Mouse (Mus musculus) limb, embryonic 14.5 days (tissue): Measurements from ENCODE around the gene Mlc1. TPM values are rescaled to one million over a fixed set of nuclear protein-coding genes. Genes with fewer than 3 reads are reported as not detected.

Experiments
- ATAC-seq: fragments of 200-750 bp; cut with Nextera tagmentation; 2 replicates; pipeline ENCODE4 v1.8.0; 2017; ENCODE audit warnings: low read depth, moderate number of reproducible peaks, moderate TSS enrichment; ENCODE audit not compliant: low FRiP score
- DNase-seq: peaks from one replicate; pipeline ENCODE4 v3.0.0-alpha.2; 2015; ENCODE audit warnings: low spot score
- H3K27ac ChIP-seq: fragments of 300-500 bp; sonication (generic); replicated peaks from 2 replicates; pipeline ENCODE4 v1.5.1; 2014; ENCODE audit warnings: low read depth, mild to moderate bottlenecking, low read length, moderate library complexity, mixed read lengths
- H3K27me3 ChIP-seq: fragments of 300-500 bp; sonication (generic); 2 replicates; pipeline ENCODE4 v1.6.1; 2014; ENCODE audit warnings: low read length, mixed read lengths; ENCODE audit not compliant: control insufficient read depth, insufficient read depth
- H3K36me3 ChIP-seq: fragments of 300-500 bp; sonication (generic); 2 replicates; pipeline ENCODE4 v1.6.1; 2014; ENCODE audit warnings: mild to moderate bottlenecking, low read length, moderate library complexity, mixed read lengths; ENCODE audit not compliant: control insufficient read depth, insufficient read depth
- H3K4me1 ChIP-seq: fragments of 300-500 bp; sonication (generic); 2 replicates; pipeline ENCODE4 v1.6.1; 2014; ENCODE audit warnings: antibody characterized with exemption, low read length, mixed read lengths; ENCODE audit not compliant: control insufficient read depth, insufficient read depth
- H3K4me2 ChIP-seq: fragments of 300-500 bp; sonication (generic); replicated peaks from 2 replicates; pipeline ENCODE4 v1.6.1; 2014; ENCODE audit warnings: low read depth, mild to moderate bottlenecking, low read length, moderate library complexity; ENCODE audit not compliant: severe bottlenecking
- H3K4me3 ChIP-seq: fragments of 300-500 bp; sonication (generic); replicated peaks from 2 replicates; pipeline ENCODE4 v1.5.1; 2014; ENCODE audit warnings: low read length
- H3K9ac ChIP-seq: fragments of 300-500 bp; sonication (generic); 2 replicates; pipeline ENCODE4 v1.6.1; 2014; ENCODE audit warnings: mild to moderate bottlenecking, low read depth, low read length, moderate library complexity; ENCODE audit not compliant: severe bottlenecking
- H3K9me3 ChIP-seq: fragments of 300-500 bp; sonication (generic); 2 replicates; pipeline ENCODE4 v1.6.1; 2016; ENCODE audit warnings: low read length; ENCODE audit not compliant: control insufficient read depth
- POLR2A ChIP-seq: fragments of 200-500 bp; IDR thresholded peaks from 2 replicates; pipeline ENCODE4 v1.8.0; 2012; ENCODE audit warnings: inconsistent platforms, mild to moderate bottlenecking, moderate library complexity, borderline replicate concordance; ENCODE audit not compliant: insufficient read depth, insufficient read length; ENCODE audit errors: extremely low read depth
- WGBS: fragments of 180-500 bp; shearing (Covaris S2); extraction: QIAGEN DNeasy Blood & Tissue Kit; methylation state at CpG from one replicate; pipeline ENCODE4 v1.1.7; 2014; 5-methylcytosine and 5-hydroxymethylcytosine counted together
- polyA plus RNA-seq, 2 experiments: library from polyadenylated mRNA; depleted of rRNA in 1 of 2; stranded (reverse) in 1 of 2; unstranded in 1 of 2; fragments of >200 nt; fragmentation: Nextera tagmentation in 1 of 2; extraction: Ambion mirVana in 1 of 2; gene quantifications; 2 replicates each; pipeline versions ENCODE4 v1.2.1 to v1.2.3; 2012 to 2014

The Mlc1 gene
- polyA plus RNA-seq, 2 experiments = 0.12 to 0.36 TPM

DNA sequence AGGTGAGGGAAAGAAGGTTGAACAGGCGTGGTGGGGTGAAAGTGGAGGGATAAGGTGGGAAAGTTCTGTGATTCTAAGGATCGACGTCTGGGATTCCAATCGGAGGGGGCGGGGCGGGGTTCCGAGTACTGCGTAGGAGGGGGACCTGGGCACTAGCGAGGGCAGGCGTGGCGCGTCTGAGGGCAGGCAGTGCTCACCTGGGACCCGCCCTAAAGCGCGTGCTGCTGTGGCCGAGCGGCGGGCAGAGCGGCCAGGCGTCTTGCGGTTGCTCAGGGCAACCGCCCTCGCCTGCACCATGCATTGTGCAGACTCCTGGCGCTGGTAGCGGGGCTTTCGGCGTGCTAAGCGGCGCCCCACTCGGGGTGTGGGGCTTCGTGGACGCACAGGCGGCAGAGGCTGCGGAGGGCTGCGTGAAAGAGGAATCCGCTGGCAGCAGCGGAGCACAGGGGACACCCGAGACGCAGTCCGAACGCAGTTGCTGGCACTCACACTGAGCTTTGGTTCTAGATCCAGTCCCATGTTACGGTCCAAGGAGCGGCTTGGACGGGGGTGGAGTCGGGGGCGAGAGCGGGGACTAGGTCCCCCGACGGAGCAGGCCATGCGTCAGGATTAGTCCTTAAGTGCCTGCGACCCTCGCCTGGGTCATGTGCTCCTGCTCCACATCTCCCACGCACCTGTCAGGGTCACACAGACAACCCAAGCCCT lies 24.3 kb downstream of the Mlc1 start, which contains the start of gene Ttll8:
TSS of gene Ttll8 (minus strand) at position 51 of the 705 bp plus-strand sequence.
- peaks cover 17% of the 10 kb centered on the region for H3K27me3 ChIP-seq
- H3K9me3 ChIP-seq = no peaks in the 10 kb centered on the region
- H3K4me2 ChIP-seq = peak within 1 kb of the TSS; percentile 80
- DNase-seq (no peak), ATAC-seq (no peak)
- no peaks in the 10 kb centered on the region for H3K36me3 ChIP-seq
- peak within 1 kb of the TSS; percentile 38 for H3K4me3 ChIP-seq
- no peak within 1 kb of the TSS for H3K27ac ChIP-seq
- TF ChIP-seq POLR2A = no peak
- peak within 1 kb of the TSS; percentile 52 for H3K9ac ChIP-seq
- H3K4me1 ChIP-seq = no peaks in the 10 kb centered on the region
- 2% methylated on average over 43 of the region's 53 CpGs for WGBS

DNA sequence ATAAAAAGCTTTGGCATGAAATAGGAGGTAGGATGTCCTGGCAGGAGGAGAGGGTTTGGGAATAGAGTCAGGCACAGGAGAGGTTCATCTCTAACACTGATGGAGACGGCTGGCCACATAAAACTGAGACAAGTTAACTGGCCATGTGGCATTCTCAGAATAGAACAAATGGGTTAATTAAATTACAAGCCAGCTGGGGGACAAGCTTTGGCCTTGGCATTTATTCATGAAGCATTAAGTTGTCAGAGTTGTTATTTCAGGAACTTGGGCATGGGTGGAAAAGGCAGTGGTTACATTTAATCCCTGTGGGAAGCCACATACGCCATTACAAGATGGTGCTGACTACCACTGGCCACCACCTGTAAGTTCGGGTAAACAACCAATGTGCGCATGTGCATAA lies 27.6 kb downstream of the Mlc1 start:
- no peaks in the 10 kb centered on the region for H3K4me1 ChIP-seq
- TF ChIP-seq POLR2A = no peak
- no peak overlapping the region for H3K27ac ChIP-seq
- no peaks in the 10 kb centered on the region for H3K9me3 ChIP-seq
- H3K27me3 ChIP-seq = peaks cover 17% of the 10 kb centered on the region
- H3K36me3 ChIP-seq = no peaks in the 10 kb centered on the region
- no peak overlapping the region for H3K4me2 ChIP-seq
- H3K9ac ChIP-seq = no peak overlapping the region
- H3K4me3 ChIP-seq = no peak overlapping the region
- no peak for DNase-seq
- WGBS = 82% methylated on average over 4 of the region's 4 CpGs
- ATAC-seq = no peak

DNA sequence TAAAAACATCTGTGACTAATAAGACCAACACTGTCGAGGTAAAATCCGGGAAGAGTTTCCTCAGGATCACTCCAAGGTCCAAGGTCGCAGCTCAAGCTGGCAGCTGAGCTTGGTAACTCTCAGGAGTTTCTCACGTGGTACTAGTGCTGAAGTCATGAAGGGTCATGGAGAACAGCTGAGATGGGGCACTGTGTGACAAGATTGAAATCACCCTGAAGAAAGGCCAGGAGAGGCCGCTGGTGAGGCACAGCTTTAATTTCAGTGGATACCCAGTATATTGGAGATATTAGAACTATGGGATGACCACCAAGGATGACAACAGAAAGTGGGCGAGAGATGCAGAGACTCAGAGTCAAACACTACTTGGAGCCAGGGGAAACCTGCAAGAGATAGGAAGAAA lies 32.0 kb downstream of the Mlc1 start:
- Histone ChIP-seq H3K27me3 (no peaks in the 10 kb centered on the region), H3K4me1 (no peaks in the 10 kb centered on the region), H3K36me3 (no peaks in the 10 kb centered on the region), H3K4me3 (no peak overlapping the region), H3K4me2 (no peak overlapping the region), H3K9me3 (no peaks in the 10 kb centered on the region), H3K9ac (no peak overlapping the region), H3K27ac (no peak overlapping the region)
- TF ChIP-seq POLR2A = no peak
- WGBS = 21% methylated on average over 6 of the region's 6 CpGs
- ATAC-seq (no peak), DNase-seq (no peak)

DNA sequence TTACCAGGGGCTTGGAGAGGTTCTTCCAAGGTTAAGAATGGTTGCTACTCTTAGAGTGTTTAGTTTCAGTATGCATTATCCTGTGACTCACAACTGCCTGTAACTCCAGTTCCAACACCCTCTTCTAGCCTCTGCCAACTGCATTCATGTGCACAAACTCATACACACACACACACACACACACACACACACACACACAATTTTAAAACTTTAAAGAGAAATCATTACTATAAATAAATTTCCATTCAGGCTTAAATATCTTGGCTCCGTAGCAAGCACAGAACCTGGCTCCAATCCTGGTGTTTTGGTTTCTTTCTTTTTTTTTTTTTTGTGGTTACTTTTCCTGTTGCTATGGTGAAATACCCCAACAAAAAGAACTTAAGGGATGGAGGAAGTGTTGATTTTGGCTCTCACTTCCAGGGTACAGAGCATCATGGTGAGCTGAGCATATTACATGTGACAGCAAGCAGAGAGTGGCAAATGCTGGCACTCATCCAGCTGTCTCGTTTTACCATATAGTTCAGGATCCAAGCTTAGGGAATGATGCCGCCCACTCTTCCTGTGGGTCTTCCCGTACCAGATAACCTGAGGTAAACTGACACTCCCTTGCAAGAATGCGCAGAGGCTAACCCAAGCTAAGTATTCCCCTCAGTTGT lies 34.8 kb downstream of the Mlc1 start:
- Histone ChIP-seq H3K4me2 (no peak overlapping the region), H3K4me1 (no peaks in the 10 kb centered on the region), H3K27ac (no peak overlapping the region), H3K27me3 (no peaks in the 10 kb centered on the region), H3K36me3 (no peaks in the 10 kb centered on the region), H3K9me3 (no peaks in the 10 kb centered on the region), H3K9ac (no peak overlapping the region), H3K4me3 (no peak overlapping the region)
- 0 out of 2 replicates have a peak, but pooled peaks have one; percentile 9 for ATAC-seq
- WGBS = 72% methylated on average over 5 of the region's 5 CpGs
- TF ChIP-seq POLR2A = no peak
- peak; percentile 25 for DNase-seq

DNA sequence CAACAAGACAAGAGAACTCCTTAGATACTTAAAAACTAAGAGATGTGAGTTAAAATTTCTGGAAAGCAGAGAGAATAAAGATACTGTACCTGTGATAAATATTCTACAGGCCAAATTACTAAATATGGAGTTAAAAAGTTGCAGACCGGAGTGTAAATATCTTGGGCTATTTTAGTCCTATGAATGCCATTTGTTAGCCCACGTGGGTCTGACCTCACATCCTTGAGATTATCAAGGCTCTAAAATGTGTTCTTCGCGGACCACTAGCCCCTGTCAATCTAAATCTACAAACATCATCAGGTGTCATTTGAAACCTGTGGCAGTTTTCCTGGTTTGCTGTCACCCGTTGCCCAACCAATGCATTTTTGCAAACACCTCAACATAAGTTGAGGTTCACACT lies 36.0 kb downstream of the Mlc1 start:
- no peak overlapping the region for H3K4me2 ChIP-seq
- H3K4me3 ChIP-seq = no peak overlapping the region
- no peaks in the 10 kb centered on the region for H3K27me3 ChIP-seq
- no peak overlapping the region for H3K9ac ChIP-seq
- 78% methylated on average over 5 of the region's 5 CpGs for WGBS
- H3K27ac ChIP-seq = no peak overlapping the region
- no peaks in the 10 kb centered on the region for H3K36me3 ChIP-seq
- DNase-seq = no peak
- no peak for TF ChIP-seq POLR2A
- no peaks in the 10 kb centered on the region for H3K4me1 ChIP-seq
- ATAC-seq = no peak
- H3K9me3 ChIP-seq = no peaks in the 10 kb centered on the region
